Mouse (Mus musculus) MEL (cell line): ENCODE measurements around the gene Zc3h10. TPM values are rescaled to one million over a fixed set of nuclear protein-coding genes. Genes with fewer than 3 reads are reported as not detected.

Experiments used
- DNase-seq: peaks from one replicate; pipeline ENCODE4 v3.0.0; 2011; ENCODE audit warnings: low read depth, low spot score
- H3K27ac ChIP-seq: 2 replicates; pipeline ENCODE4 v1.5.1; 2012; ENCODE audit warnings: low read depth, mild to moderate bottlenecking, control low read depth, low read length, moderate library complexity; ENCODE audit not compliant: control insufficient read depth
- H3K27me3 ChIP-seq, 2 experiments: fragments of 150-350 bp in 1 of 2; sonication (generic) in 1 of 2; 2 replicates each; pipeline ENCODE4 v1.6.1; 2012; ENCODE audit warnings: low read length in 2 of 2, mild to moderate bottlenecking in 2 of 2, improper control_type of control experiment in 1 of 2, moderate library complexity in 1 of 2; ENCODE audit not compliant: insufficient read depth in 2 of 2, control insufficient read depth in 1 of 2
- H3K36me3 ChIP-seq, 2 experiments: 2 replicates each; pipeline ENCODE4 v1.6.1; 2012 to 2014; ENCODE audit warnings: low read length in 2 of 2, improper control_type of control experiment in 1 of 2, inconsistent platforms in 1 of 2, mild to moderate bottlenecking in 1 of 2; ENCODE audit not compliant: insufficient read depth in 2 of 2, control insufficient read depth in 1 of 2
- H3K4me1 ChIP-seq, 2 experiments: fragments of 150-350 bp in 1 of 2; sonication (generic) in 1 of 2; 2 replicates each; pipeline ENCODE4 v1.6.1; 2012; ENCODE audit warnings: low read length in 2 of 2, improper control_type of control experiment in 1 of 2, mild to moderate bottlenecking in 1 of 2; ENCODE audit not compliant: insufficient read depth in 2 of 2, control insufficient read depth in 1 of 2
- H3K4me3 ChIP-seq, 2 experiments: fragments of 150-350 bp in 1 of 2; sonication (generic) in 1 of 2; 2 replicates each; pipeline ENCODE4 v1.5.1; 2012; ENCODE audit warnings: low read depth in 2 of 2, low read length in 2 of 2, mild to moderate bottlenecking in 2 of 2, moderate library complexity in 2 of 2, control low read depth in 1 of 2, improper control_type of control experiment in 1 of 2; ENCODE audit not compliant: control insufficient read depth in 1 of 2, insufficient read depth in 1 of 2
- H3K79me2 ChIP-seq: 2 replicates; pipeline ENCODE4 v1.6.1; 2012; ENCODE audit warnings: mild to moderate bottlenecking, low read length, moderate library complexity; ENCODE audit not compliant: control insufficient read depth, poor library complexity, insufficient read depth
- H3K9ac ChIP-seq: 2 replicates; pipeline ENCODE4 v1.6.1; 2012; ENCODE audit warnings: low read depth, mild to moderate bottlenecking, control low read depth, low read length, moderate library complexity; ENCODE audit not compliant: control insufficient read depth, poor library complexity, severe bottlenecking
- H3K9me3 ChIP-seq: fragments of 150-350 bp; sonication (generic); replicated peaks from 2 replicates; pipeline ENCODE4 v1.6.1; 2012; ENCODE audit warnings: mild to moderate bottlenecking, low read length, improper control_type of control experiment, moderate library complexity; ENCODE audit not compliant: insufficient read depth
- BHLHE40 ChIP-seq: IDR thresholded peaks from 2 replicates; pipeline ENCODE4 v1.6.1; 2012; ENCODE audit warnings: low read depth, mild to moderate bottlenecking, inconsistent platforms, low read length, improper control_type of control experiment, borderline replicate concordance
- CTCF ChIP-seq, 3 experiments: IDR thresholded peaks in 2 of 3; conservative IDR thresholded peaks in 1 of 3; 2 replicates each; pipeline ENCODE4 v1.5.1; 2011 to 2012; ENCODE audit warnings: low read length in 3 of 3, low read depth in 2 of 3, mild to moderate bottlenecking in 2 of 3, improper control_type of control experiment in 1 of 3, inconsistent platforms in 1 of 3, mixed read lengths in 1 of 3, moderate library complexity in 1 of 3; ENCODE audit not compliant: control insufficient read depth in 1 of 3, insufficient read depth in 1 of 3, poor library complexity in 1 of 3, severe bottlenecking in 1 of 3
- E2F4 ChIP-seq: IDR thresholded peaks from 2 replicates; pipeline ENCODE4 v1.6.1; 2011; ENCODE audit warnings: low read depth, low read length, improper control_type of control experiment, borderline replicate concordance
- ELF1 ChIP-seq: IDR thresholded peaks from 2 replicates; pipeline ENCODE4 v1.6.1; 2014; ENCODE audit warnings: low read depth, mild to moderate bottlenecking, inconsistent platforms, low read length, improper control_type of control experiment, moderate library complexity
- ETS1 ChIP-seq: IDR thresholded peaks from 2 replicates; pipeline ENCODE4 v1.6.1; 2012; ENCODE audit warnings: low read depth, mild to moderate bottlenecking, inconsistent platforms, low read length, improper control_type of control experiment, moderate library complexity
- JUND ChIP-seq: IDR thresholded peaks from 2 replicates; pipeline ENCODE4 v1.6.1; 2011; ENCODE audit warnings: low read depth, mild to moderate bottlenecking, improper control_type of control experiment, low read length
- KAT2A ChIP-seq: conservative IDR thresholded peaks from 2 replicates; pipeline ENCODE4 v1.6.1; 2012; ENCODE audit warnings: low read depth, low read length, improper control_type of control experiment, inconsistent platforms
- MAFK ChIP-seq: IDR thresholded peaks from 2 replicates; pipeline ENCODE4 v1.6.1; 2011; ENCODE audit warnings: low read depth, mild to moderate bottlenecking, low read length, improper control_type of control experiment, borderline replicate concordance
- MAX ChIP-seq: IDR thresholded peaks from 2 replicates; pipeline ENCODE4 v1.6.1; 2011; ENCODE audit warnings: low read length, improper control_type of control experiment
- MAZ ChIP-seq: IDR thresholded peaks from 2 replicates; pipeline ENCODE4 v1.6.1; 2012; ENCODE audit warnings: low read depth, mild to moderate bottlenecking, inconsistent platforms, low read length, improper control_type of control experiment
- MEF2A ChIP-seq: IDR thresholded peaks from 2 replicates; pipeline ENCODE4 v1.6.1; 2014; ENCODE audit warnings: low read depth, mild to moderate bottlenecking, inconsistent platforms, low read length, improper control_type of control experiment; ENCODE audit not compliant: poor library complexity, insufficient replicate concordance, severe bottlenecking; ENCODE audit errors: extremely low read depth
- MXI1 ChIP-seq: IDR thresholded peaks from 2 replicates; pipeline ENCODE4 v1.6.1; 2011; ENCODE audit warnings: mild to moderate bottlenecking, low read depth, low read length, improper control_type of control experiment
- MYB ChIP-seq: IDR thresholded peaks from 2 replicates; pipeline ENCODE4 v1.6.1; 2011; ENCODE audit warnings: mild to moderate bottlenecking, low read depth, low read length, improper control_type of control experiment
- NELFE ChIP-seq: IDR thresholded peaks from 2 replicates; pipeline ENCODE4 v1.6.1; 2011; ENCODE audit warnings: low read depth, low read length, improper control_type of control experiment
- POLR2AphosphoS2 ChIP-seq: IDR thresholded peaks from 2 replicates; pipeline ENCODE4 v1.6.1; 2011; ENCODE audit warnings: low read length, improper control_type of control experiment
- RCOR1 ChIP-seq: IDR thresholded peaks from 2 replicates; pipeline ENCODE4 v1.6.1; 2012; ENCODE audit warnings: low read depth, mild to moderate bottlenecking, inconsistent platforms, low read length, improper control_type of control experiment
- SMC3 ChIP-seq: IDR thresholded peaks from 2 replicates; pipeline ENCODE4 v1.6.1; 2011; ENCODE audit warnings: low read depth, low read length, improper control_type of control experiment
- TCF12 ChIP-seq: IDR thresholded peaks from 2 replicates; pipeline ENCODE4 v1.6.1; 2014; ENCODE audit warnings: low read depth, mild to moderate bottlenecking, inconsistent platforms, low read length, improper control_type of control experiment, moderate library complexity
- USF1 ChIP-seq: IDR thresholded peaks from 2 replicates; pipeline ENCODE4 v1.6.1; 2014; ENCODE audit warnings: low read depth, mild to moderate bottlenecking, inconsistent platforms, low read length, improper control_type of control experiment, moderate library complexity
- USF2 ChIP-seq, 2 experiments: IDR thresholded peaks; 2 replicates each; pipeline ENCODE4 v1.6.1; 2011 to 2012; ENCODE audit warnings: improper control_type of control experiment in 2 of 2, low read length in 2 of 2, borderline replicate concordance in 1 of 2, inconsistent platforms in 1 of 2, low read depth in 1 of 2, mild to moderate bottlenecking in 1 of 2; ENCODE audit not compliant: insufficient read depth in 1 of 2
- ZC3H11A ChIP-seq: IDR thresholded peaks from 2 replicates; pipeline ENCODE4 v1.6.1; 2012; ENCODE audit warnings: low read depth, mild to moderate bottlenecking, inconsistent platforms, low read length, improper control_type of control experiment
- ZKSCAN1 ChIP-seq: IDR thresholded peaks from 2 replicates; pipeline ENCODE4 v1.6.1; 2012; ENCODE audit warnings: low read depth, mild to moderate bottlenecking, inconsistent platforms, low read length, improper control_type of control experiment, moderate library complexity
- ZMIZ1 ChIP-seq: IDR thresholded peaks from 2 replicates; pipeline ENCODE4 v1.6.1; 2012; ENCODE audit warnings: low read depth, mild to moderate bottlenecking, inconsistent platforms, low read length, improper control_type of control experiment, moderate library complexity
- ZNF384 ChIP-seq: IDR thresholded peaks from 2 replicates; pipeline ENCODE4 v1.6.1; 2012; ENCODE audit warnings: low read depth, mild to moderate bottlenecking, inconsistent platforms, low read length, improper control_type of control experiment
- polyA plus RNA-seq, 2 experiments: library from polyadenylated mRNA; stranded (reverse) in 1 of 2; unstranded in 1 of 2; fragments of >175 nt in 1 of 2; fragments of >200 nt in 1 of 2; gene quantifications; 2 replicates each; pipeline versions ENCODE4 v1.2.1 to v1.2.4; 2012; ENCODE audit warnings: low replicate concordance in 2 of 2, low read depth in 1 of 2; ENCODE audit not compliant: insufficient read length in 2 of 2, insufficient read depth in 1 of 2, missing spikeins in 1 of 2
- total RNA-seq: library from RNA; depleted of rRNA; stranded (reverse); fragments of 300-350 nt; gene quantifications from 2 replicates; pipeline ENCODE4 v1.2.3, GENCODE M21; 2012

The Zc3h10 gene
- total and polyA plus RNA-seq, 3 experiments, result 14.6 to 17.3 TPM; not detected in 1

GRCm38 (mm10) chr10:128516677-128517076 is 30.9 kb downstream of the Zc3h10 start:
- Histone ChIP-seq H3K9me3 (no peaks in the 10 kb centered on the region), H3K4me1 (no peaks in the 10 kb centered on the region), H3K27ac (no peak overlapping the region), H3K27me3 (no peaks in the 10 kb centered on the region), H3K9ac (no peak overlapping the region), H3K79me2 (no peaks in the 10 kb centered on the region), H3K36me3 (peaks cover 0 to 2% of the 10 kb centered on the region in 2 experiments; a peak in 2 of 4 replicates), H3K4me3 (no peak overlapping the region)
- DNase-seq, result no peak
- TF ChIP-seq ELF1 (no peak), USF1 (no peak), MXI1 (no peak), RCOR1 (no peak), BHLHE40 (no peak), CTCF (IDR thresholded peaks at IDR 0.05 in 2 of 3, conservative IDR thresholded peaks at IDR 0.05 in 1 of 3; ENCODE audit: control insufficient read depth in 1 of 3, insufficient read depth in 1 of 3, low read depth in 2 of 3, low read length in 3 of 3, poor library complexity in 1 of 3, severe bottlenecking in 1 of 3) (no peak), MAX (no peak), MYB (no peak), ZNF384 (no peak), MAFK (no peak), POLR2AphosphoS2 (no peak), ZKSCAN1 (no peak), USF2 (IDR thresholded peaks at IDR 0.05; ENCODE audit: borderline replicate concordance in 1 of 2, insufficient read depth in 1 of 2, low read depth in 1 of 2, low read length in 2 of 2) (no peak), KAT2A (no peak), E2F4 (no peak), JUND (no peak), SMC3 (no peak), MEF2A (no peak), ETS1 (no peak)

- Histone ChIP-seq H3K27ac (no peak overlapping the region), H3K9ac (no peak overlapping the region), H3K79me2 (no peaks in the 10 kb centered on the region), H3K4me3 (no peak overlapping the region), H3K9me3 (no peaks in the 10 kb centered on the region), H3K27me3 (no peaks in the 10 kb centered on the region), H3K36me3 (peaks cover 0 to 2% of the 10 kb centered on the region in 2 experiments; a peak in 3 of 4 replicates), H3K4me1 (no peaks in the 10 kb centered on the region)
- DNase-seq, result no peak
- TF ChIP-seq ZKSCAN1, result no peak
- TF ChIP-seq ZC3H11A, result no peak
- TF ChIP-seq NELFE, result no peak
- no peak for TF ChIP-seq MAZ
- no peak for TF ChIP-seq ZMIZ1
- no peak for TF ChIP-seq TCF12
Measured at GRCm38 (mm10) chr10:128516029-128516428, 31.5 kb downstream of the Zc3h10 start.
